Mouse (Mus musculus): ENCODE data around the gene Tmem265. TPM values are rescaled to one million over a fixed set of nuclear protein-coding genes. Genes with fewer than 3 reads are reported as not detected.

Tmem265 gene
- polyA plus RNA-seq, 1 experiment from 2014 or later, result 3.8 TPM

- Histone ChIP-seq H3K4me1 (replicated peaks; ENCODE audit: control insufficient read depth, insufficient read depth, low read length) (no peaks in the 10 kb centered on the region), H3K36me3 (ENCODE audit: control insufficient read depth, insufficient read depth) (peaks cover 51% of the 10 kb centered on the region)
- 91% methylated on average over 6 of the region's 7 CpGs for WGBS
Measured at GRCm38 (mm10) chr7:127516344-127516743, 44.8 kb upstream of the Tmem265 start.

DNA sequence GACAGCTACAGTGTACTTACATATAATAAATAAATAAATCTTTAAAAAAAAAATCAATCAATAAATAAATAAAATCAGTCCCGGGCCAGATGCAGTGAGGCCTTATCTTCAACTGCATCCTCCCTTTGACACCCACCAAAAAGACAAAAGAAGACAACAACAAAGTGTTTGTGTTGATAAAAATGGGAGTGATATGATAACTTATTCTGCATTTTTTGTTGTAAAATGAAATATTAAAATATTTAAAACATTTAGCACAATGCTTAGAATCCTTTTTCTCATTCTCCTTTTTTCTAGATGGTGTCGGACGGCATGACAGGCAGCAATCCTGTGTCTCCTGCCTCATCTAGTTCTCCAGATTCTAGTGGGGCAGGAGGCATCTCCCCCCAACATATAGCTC, 41.9 kb upstream of the Tmem265 start, which contains the start of gene Gm42715:
Gene Gm42715 (plus strand): TSS at position 301 of the 400 bp plus-strand sequence.
- peaks cover 79% of the 10 kb centered on the region for H3K36me3 ChIP-seq (ENCODE audit: control insufficient read depth, insufficient read depth)

More at GRCm38 (mm10) chr7:127516344-127516743, 44.8 kb upstream of the Tmem265 start:
- no peak for ATAC-seq
- H3K9ac ChIP-seq (ENCODE audit: low read depth, low read length), result no peak overlapping the region
- H3K27ac ChIP-seq (ENCODE audit: low read depth, low read length), result no peak overlapping the region
- no peak overlapping the region for H3K4me3 ChIP-seq (ENCODE audit: low read depth, low read length)
- TF ChIP-seq CTCF (IDR thresholded peaks at IDR 0.05; ENCODE audit: low read depth), result no peak
- no peaks in the 10 kb centered on the region for H3K27me3 ChIP-seq (replicated peaks; ENCODE audit: control insufficient read depth, insufficient read depth, low read length)
- no peaks in the 10 kb centered on the region for H3K9me3 ChIP-seq (ENCODE audit: control insufficient read depth)
- H3K4me2 ChIP-seq (replicated peaks; ENCODE audit: low read depth), result no peak overlapping the region

GRCm38 (mm10) chr7:127541671-127542070, 19.5 kb upstream of the Tmem265 start:
- H3K27me3 ChIP-seq (replicated peaks; ENCODE audit: control insufficient read depth, insufficient read depth, low read length), result no peaks in the 10 kb centered on the region
- H3K9me3 ChIP-seq (ENCODE audit: control insufficient read depth), result no peaks in the 10 kb centered on the region
- no peak overlapping the region for H3K4me3 ChIP-seq (ENCODE audit: low read depth, low read length)
- H3K4me2 ChIP-seq (replicated peaks; ENCODE audit: low read depth), result no peak overlapping the region
- TF ChIP-seq CTCF (IDR thresholded peaks at IDR 0.05; ENCODE audit: low read depth), result no peak
- H3K4me1 ChIP-seq (replicated peaks; ENCODE audit: control insufficient read depth, insufficient read depth, low read length), result no peaks in the 10 kb centered on the region
- peak overlapping the region; percentile 50; the same call in 1 of the 2 replicates for H3K27ac ChIP-seq (ENCODE audit: low read depth, low read length)
- ATAC-seq, result no peak
- H3K9ac ChIP-seq (ENCODE audit: low read depth, low read length), result no peak overlapping the region
- WGBS, result 89% methylated on average over 3 of the region's 3 CpGs
- peaks cover 84% of the 10 kb centered on the region for H3K36me3 ChIP-seq (ENCODE audit: control insufficient read depth, insufficient read depth)

More for the DNA sequence above, 41.9 kb upstream of the Tmem265 start, which contains the start of gene Gm42715:
- 93% methylated on average over 3 of the region's 3 CpGs for WGBS
- Histone ChIP-seq H3K27me3 (replicated peaks; ENCODE audit: control insufficient read depth, insufficient read depth, low read length) (no peaks in the 10 kb centered on the region), H3K9ac (ENCODE audit: low read depth, low read length) (no peak within 1 kb of the TSS), H3K27ac (ENCODE audit: low read depth, low read length) (no peak within 1 kb of the TSS; the same call in 1 of the 2 replicates), H3K4me1 (replicated peaks; ENCODE audit: control insufficient read depth, insufficient read depth, low read length) (no peaks in the 10 kb centered on the region), H3K4me2 (replicated peaks; ENCODE audit: low read depth) (no peak within 1 kb of the TSS), H3K9me3 (ENCODE audit: control insufficient read depth) (no peaks in the 10 kb centered on the region), H3K4me3 (ENCODE audit: low read depth, low read length) (no peak within 1 kb of the TSS)
- ATAC-seq, result no peak
- no peak for TF ChIP-seq CTCF (IDR thresholded peaks at IDR 0.05; ENCODE audit: low read depth)

DNA sequence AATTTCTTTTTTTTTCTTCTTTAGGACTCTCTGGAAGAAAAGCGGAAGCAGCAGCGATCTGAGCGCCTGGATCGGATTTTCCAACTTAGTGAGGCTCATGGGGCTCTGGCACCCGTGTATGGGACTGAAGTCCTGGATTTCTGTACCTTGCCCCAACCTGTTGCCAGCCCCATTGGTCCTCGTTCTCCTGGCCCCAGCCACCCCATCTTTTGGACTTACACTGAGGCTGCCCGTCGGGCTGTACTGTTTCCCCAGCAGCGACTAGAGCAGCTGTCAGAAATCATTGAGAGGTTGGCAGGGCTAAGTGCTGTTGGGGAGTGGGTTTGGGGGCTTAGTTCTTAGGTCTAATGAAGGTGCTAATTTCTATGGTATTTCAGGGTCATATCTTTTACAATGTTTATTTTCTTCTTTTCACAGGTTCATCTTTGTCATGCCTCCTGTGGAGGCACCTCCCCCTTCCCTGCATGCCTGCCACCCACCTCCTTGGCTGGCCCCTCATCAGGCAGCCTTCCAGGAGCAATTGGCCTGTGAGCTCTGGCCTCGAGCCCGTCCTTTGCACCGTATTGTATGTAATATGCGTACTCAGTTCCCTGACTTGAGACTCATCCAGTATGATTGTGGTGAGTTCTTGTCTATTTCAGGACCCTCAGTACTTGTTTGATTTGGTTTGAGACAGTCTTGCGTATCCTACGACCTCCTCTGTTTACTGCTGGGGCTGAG, 11.9 kb upstream of the Tmem265 start:
- Histone ChIP-seq H3K27ac (ENCODE audit: low read depth, low read length) (no peak overlapping the region), H3K4me1 (replicated peaks; ENCODE audit: control insufficient read depth, insufficient read depth, low read length) (no peaks in the 10 kb centered on the region), H3K36me3 (ENCODE audit: control insufficient read depth, insufficient read depth) (peaks cover 60% of the 10 kb centered on the region), H3K9ac (ENCODE audit: low read depth, low read length) (no peak overlapping the region), H3K4me3 (ENCODE audit: low read depth, low read length) (no peak overlapping the region), H3K9me3 (ENCODE audit: control insufficient read depth) (no peaks in the 10 kb centered on the region), H3K4me2 (replicated peaks; ENCODE audit: low read depth) (no peak overlapping the region), H3K27me3 (replicated peaks; ENCODE audit: control insufficient read depth, insufficient read depth, low read length) (no peaks in the 10 kb centered on the region)
- ATAC-seq, result no peak
- WGBS, result 85% methylated on average over 15 of the region's 15 CpGs
- no peak for TF ChIP-seq CTCF (IDR thresholded peaks at IDR 0.05; ENCODE audit: low read depth)

DNA sequence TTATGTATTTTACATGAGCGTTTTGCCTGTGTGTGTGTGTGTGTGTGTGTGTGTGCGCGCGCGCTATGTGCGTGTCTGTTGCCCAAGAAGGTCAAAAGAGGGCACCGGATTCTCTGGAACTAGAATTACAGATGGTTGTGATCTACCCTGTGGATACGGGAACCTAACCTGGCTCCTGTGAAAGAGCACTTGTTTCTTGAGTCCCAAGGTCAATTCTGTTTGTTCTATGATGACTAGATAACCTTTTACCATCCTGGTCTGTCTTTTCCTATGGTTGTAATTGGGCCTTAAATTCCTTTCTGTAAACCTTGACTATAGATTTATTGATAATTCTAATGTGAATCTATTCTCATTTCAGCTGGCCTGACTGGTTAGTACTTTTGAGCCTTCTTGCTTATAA, 9.6 kb upstream of the Tmem265 start:
- H3K9me3 ChIP-seq (ENCODE audit: control insufficient read depth), result no peaks in the 10 kb centered on the region
- TF ChIP-seq CTCF (IDR thresholded peaks at IDR 0.05; ENCODE audit: low read depth), result no peak
- H3K36me3 ChIP-seq (ENCODE audit: control insufficient read depth, insufficient read depth), result peaks cover 66% of the 10 kb centered on the region
- H3K27me3 ChIP-seq (replicated peaks; ENCODE audit: control insufficient read depth, insufficient read depth, low read length), result no peaks in the 10 kb centered on the region
- no peak overlapping the region for H3K9ac ChIP-seq (ENCODE audit: low read depth, low read length)
- no peak overlapping the region for H3K27ac ChIP-seq (ENCODE audit: low read depth, low read length)
- no peak overlapping the region for H3K4me2 ChIP-seq (replicated peaks; ENCODE audit: low read depth)
- no peaks in the 10 kb centered on the region for H3K4me1 ChIP-seq (replicated peaks; ENCODE audit: control insufficient read depth, insufficient read depth, low read length)
- ATAC-seq, result no peak
- 89% methylated on average over 8 of the region's 8 CpGs for WGBS
- H3K4me3 ChIP-seq (ENCODE audit: low read depth, low read length), result no peak overlapping the region

GRCm38 (mm10) chr7:127560580-127560979, 610 bp upstream of the Tmem265 start:
- WGBS, result 95% methylated on average over 11 of the region's 11 CpGs
- Histone ChIP-seq H3K27ac (ENCODE audit: low read depth, low read length) (no peak overlapping the region), H3K4me1 (replicated peaks; ENCODE audit: control insufficient read depth, insufficient read depth, low read length) (no peaks in the 10 kb centered on the region), H3K4me2 (replicated peaks; ENCODE audit: low read depth) (no peak overlapping the region), H3K4me3 (ENCODE audit: low read depth, low read length) (no peak overlapping the region), H3K36me3 (ENCODE audit: control insufficient read depth, insufficient read depth) (peaks cover 63% of the 10 kb centered on the region), H3K27me3 (replicated peaks; ENCODE audit: control insufficient read depth, insufficient read depth, low read length) (no peaks in the 10 kb centered on the region), H3K9ac (ENCODE audit: low read depth, low read length) (no peak overlapping the region), H3K9me3 (ENCODE audit: control insufficient read depth) (no peaks in the 10 kb centered on the region)
- ATAC-seq, result 0 out of 2 replicates have a peak, but pooled peaks have one; percentile 17
- no peak for TF ChIP-seq CTCF (IDR thresholded peaks at IDR 0.05; ENCODE audit: low read depth)
